Mouse (Mus musculus) adrenal gland, postnatal 14 days (tissue): ENCODE measurements around the gene Vat1. TPM values are rescaled to one million over a fixed set of nuclear protein-coding genes. Genes with fewer than 3 reads are reported as not detected.
A peak's percentile ranks its signal among the peaks of the same experiment; 100 is the strongest.
"Not testable (repeated sequence)": the region's sequence is repeated elsewhere in the genome, so short reads cannot be mapped to it uniquely, and the experiment has no call there.

Experiments used
- DNase-seq: peaks from one replicate; pipeline ENCODE4 v3.0.0; 2021; ENCODE audit warnings: mixed read lengths
- long read RNA-seq, 2 experiments: library from polyadenylated mRNA; stranded (forward); transcript quantifications; one replicate each; pipeline ENCODE4 v2.0.0; 2021
- total RNA-seq: library from RNA; stranded (reverse); gene quantifications from 2 replicates; pipeline ENCODE4 v1.2.3, GENCODE M21; 2021

Vat1 gene
- 74.7 and 95.1 TPM in 2 replicates for total RNA-seq
- long read RNA-seq, experiment 1, partial matches to known transcripts = 0 of 17 reads
- long read RNA-seq, experiment 1, other reads (novel, unspliced or antisense) = 13 of 17 reads
- long read RNA-seq, experiment 2, partial matches to known transcripts = 0 of 9 reads
- long read RNA-seq, experiment 2, other reads (novel, unspliced or antisense) = 8 of 9 reads

DNA sequence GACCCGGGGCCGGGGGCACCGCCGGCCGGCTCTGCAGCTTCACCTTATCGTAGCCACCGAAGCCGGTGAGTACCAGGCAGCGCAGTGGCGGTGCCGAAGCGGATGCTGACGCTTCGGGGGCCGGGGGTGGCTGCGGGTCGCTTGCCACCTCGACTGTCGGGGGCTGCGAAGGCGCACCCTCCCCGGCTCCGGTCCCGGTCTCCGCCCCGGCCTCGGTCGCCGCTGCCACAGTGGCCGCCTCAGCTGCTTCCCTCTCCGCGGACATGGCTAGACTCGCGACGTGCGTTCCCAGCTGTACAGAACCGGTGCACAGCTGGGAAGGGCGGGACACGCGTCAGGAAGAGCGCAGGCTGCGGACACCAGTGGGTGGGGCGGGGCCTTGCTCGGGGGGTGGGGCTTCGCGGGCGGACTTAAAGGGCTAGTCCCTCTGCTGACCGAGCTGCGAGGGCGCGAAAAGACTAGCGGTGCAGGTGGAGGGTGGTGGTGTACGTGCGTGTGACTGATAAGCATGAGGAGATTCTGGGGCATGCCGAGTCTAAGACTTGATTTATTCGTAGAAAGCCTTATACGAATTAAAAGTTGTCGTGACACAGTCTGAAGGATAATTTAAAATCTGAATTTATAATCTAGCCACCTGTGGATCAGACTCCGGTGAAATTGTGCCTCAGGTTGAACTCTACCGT, at the start of gene Vat1:
Gene Vat1, minus strand, starts transcription at position 362 of the 683 bp plus-strand sequence.
- DNase-seq = peak; percentile 87

DNA sequence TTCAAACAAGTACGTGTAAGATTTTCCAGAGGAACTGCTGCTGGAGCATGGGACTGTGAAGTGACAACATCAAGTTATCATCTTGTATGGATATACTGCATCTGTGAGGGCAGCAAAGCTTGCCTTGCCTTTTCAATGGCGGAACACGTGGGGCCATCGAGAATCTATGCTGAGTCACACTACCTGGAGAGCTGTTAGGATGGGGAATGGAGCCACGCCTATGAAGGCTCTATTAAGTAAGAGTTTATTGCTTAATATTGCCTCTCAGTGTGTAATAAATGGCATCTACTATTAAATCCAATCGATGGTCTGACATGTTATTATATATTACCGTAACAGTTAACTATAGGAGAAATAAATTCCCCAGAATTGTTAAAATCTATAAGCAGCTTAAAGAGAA, 41.1 kb upstream of the Vat1 start:
- no peak for DNase-seq

DNA sequence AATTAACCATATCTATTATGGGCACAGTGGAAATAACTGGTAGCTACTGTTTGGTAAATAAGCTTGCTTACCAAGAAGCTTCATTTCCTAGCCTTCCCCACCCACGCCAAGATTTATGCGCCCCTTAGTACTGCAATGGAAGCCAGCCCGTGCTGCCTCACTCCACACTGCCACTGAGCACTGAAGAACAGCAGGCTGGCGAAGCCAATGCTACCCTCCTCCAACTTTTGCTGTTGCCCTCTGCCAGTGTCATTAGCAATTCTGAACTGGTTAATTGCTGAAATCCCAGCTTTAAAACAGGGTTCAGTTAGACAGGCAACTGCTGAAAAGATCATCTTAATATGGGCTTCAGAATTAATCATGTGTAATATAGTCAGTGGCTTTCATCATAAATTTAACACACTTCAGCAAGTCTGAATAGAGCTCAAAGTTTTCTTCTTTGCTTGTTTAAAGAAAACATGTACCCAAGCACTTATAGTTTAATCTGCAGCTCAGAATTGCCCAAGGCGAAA, 40.3 kb upstream of the Vat1 start:
- no peak for DNase-seq

- DNase-seq = no peak
These were observed 20.1 kb upstream of the Vat1 start for GRCm38 (mm10) chr11:101486126-101486525.

DNA sequence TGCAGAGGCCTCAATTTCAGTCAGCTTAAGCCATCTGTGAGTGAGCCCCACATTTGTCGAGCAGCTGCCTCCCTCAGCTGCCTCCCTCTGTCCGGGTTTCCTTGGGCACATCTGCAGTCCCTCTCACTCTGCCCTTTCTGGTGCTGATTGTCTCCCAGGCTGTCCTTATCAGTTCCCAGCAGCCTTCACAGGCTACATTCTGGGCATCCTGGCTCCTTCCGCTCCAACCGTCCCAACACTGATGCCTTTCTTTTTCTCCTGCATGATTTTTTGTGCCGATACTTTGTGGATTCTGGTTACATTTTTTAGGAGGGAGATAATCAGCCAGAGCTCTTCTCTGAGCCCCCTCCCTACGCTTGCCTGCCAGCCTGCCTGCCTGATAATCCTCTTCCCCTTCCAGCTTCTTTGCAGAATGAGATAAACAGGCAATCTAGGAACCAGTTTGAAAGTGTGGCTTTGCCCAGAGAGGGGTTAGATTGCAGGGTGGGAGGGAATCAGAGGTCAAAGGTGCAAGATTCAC, 19.5 kb upstream of the Vat1 start:
- no peak for DNase-seq

DNA sequence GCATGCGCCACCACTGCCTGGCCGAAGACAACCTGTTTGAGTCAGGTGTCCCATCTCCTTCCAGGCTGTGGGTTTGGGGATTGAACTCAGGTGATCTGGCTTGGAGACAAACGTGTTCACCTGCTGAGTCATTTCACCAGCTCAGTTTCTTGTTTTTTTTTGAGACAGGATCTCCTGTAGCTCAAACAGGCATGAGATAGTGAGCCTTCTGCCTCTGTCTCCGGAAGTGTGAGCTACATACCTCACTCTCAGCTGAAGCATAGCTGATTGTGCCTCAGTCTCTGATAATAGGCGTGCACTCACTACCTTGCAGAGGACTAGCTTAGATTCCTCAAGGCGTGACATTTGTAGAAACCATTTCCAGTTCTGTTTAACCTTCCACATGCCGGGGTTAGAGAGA, 18.8 kb upstream of the Vat1 start:
- DNase-seq = no peak

GRCm38 (mm10) chr11:101484245-101484644, 18.2 kb upstream of the Vat1 start:
- no peak for DNase-seq

- DNase-seq = no peak
These were observed 17.8 kb upstream of the Vat1 start for GRCm38 (mm10) chr11:101483804-101484203.

- no peak for DNase-seq
These were observed 14.9 kb upstream of the Vat1 start for GRCm38 (mm10) chr11:101480912-101481311.

GRCm38 (mm10) chr11:101479171-101479635, 13.2 kb upstream of the Vat1 start:
- no peak for DNase-seq

GRCm38 (mm10) chr11:101477552-101478211, 11.7 kb upstream of the Vat1 start:
- DNase-seq = no peak

GRCm38 (mm10) chr11:101477194-101477551, 11.1 kb upstream of the Vat1 start:
- no peak for DNase-seq

DNA sequence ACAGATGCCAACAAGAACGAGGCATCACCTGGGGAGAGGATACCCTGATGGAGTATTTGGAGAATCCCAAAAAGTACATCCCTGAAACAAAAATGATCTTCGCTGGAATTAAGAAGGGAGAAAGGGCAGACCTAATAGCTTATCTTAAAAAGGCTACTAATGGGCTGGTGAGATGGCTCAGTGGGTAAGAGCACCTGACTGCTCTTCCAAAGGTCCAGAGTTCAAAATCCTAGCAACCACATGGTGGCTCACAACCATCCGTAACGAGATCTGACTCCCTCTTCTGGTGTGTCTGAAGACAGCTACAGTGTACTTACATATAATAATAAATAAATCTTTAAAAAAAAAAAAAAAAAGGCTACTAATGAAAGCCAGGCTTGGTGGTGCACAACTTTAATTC, 10.3 kb upstream of the Vat1 start:
- DNase-seq = not testable (repeated sequence)

- DNase-seq = no peak
These were observed 8.3 kb upstream of the Vat1 start for GRCm38 (mm10) chr11:101474298-101474697.

DNA sequence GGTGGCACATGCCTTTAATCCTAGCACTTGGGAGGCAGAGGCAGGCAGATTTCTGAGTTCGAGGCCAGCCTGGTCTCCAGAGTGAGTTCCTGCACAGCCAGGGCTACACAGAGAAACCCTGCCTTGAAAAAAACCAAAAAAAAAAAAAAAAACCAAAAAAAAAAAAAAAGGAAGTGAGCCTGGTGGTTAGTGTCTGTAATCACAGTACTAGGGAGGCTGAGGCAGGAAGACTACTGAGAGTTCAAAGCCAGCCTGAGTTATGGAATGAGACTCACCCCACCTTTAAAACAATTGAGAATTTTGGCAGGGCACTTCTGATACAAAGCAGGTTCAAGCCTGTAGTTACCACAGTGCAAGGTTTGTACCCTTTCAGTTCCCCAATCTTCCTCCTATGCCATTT, 7.7 kb upstream of the Vat1 start:
- not testable (repeated sequence) for DNase-seq

- DNase-seq = no peak
These were observed 6.3 kb upstream of the Vat1 start for GRCm38 (mm10) chr11:101472336-101472735.

DNA sequence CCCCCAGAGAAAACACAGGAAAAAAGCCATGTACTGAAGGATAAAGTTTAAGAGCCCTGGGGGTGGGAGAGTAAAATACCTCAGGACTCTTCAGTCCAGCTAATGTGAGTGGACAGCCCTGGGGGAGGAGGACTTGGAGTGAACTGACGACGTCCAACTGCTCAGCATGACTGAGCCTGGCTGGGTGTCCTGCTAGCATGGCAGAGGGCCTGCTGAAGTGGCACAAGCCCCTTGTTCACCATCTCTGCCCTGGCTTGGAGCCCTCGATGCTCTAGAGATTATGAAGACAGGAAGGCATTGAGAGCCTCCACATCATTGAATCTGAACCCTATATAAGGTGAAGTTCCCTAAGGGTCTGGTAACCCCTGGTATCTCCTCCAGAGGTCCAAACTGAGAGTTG, 5.9 kb upstream of the Vat1 start:
- no peak for DNase-seq

DNA sequence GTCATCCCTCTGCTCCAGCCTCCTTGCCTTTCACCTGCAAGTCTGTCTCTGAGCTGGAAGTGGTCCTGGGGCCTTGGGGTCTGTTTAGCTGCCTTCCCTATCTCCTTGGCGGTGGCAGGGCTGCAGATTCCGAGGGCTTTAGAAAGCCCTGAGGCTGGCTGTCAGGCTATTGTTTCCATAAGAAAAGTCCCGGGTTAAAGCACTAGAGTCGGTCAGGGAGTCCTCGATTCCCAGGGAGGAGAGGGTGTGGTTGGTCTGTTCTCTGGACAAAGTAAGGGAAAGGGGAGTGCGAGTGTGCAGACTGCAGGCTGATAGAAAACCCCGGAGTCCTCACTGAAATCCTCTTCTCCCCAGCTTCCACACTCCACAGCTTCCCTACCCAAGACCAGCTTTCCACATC, 4.2 kb upstream of the Vat1 start:
- DNase-seq = no peak

DNA sequence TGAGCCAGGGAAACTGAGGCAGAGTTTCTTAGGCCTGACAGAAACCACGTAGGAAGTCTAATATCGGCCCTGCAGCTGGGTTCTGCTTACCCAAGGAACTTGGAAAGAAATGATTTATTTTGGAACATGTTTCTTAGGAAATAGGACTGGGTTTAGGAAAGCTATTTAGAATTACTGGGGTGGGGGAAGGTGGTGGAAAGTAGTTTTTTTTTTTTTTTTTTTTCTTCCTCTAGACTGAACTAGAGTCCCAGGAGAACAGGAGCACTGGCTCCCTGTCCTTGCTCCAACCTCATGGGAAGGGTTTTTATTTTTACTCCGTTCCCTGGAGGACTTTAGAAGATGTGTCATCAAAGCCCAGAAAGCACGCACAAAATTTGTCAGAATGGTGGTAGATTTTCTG, 3.1 kb upstream of the Vat1 start:
- no peak for DNase-seq

GRCm38 (mm10) chr11:101468731-101469130, 2.7 kb upstream of the Vat1 start:
- no peak for DNase-seq

GRCm38 (mm10) chr11:101468263-101468688, 2.2 kb upstream of the Vat1 start:
- DNase-seq = no peak

- DNase-seq = peak; percentile 84
These were observed 1.6 kb upstream of the Vat1 start for GRCm38 (mm10) chr11:101467477-101468262.
